Mouse (Mus musculus) MEL (cell line): ENCODE results near the gene 4930507D05Rik. TPM values are rescaled to one million over a fixed set of nuclear protein-coding genes. Genes with fewer than 3 reads are reported as not detected.

Experiments
- DNase-seq: peaks from one replicate; pipeline ENCODE4 v3.0.0; 2011; ENCODE audit warnings: low read depth, low spot score
- H3K27ac ChIP-seq: 2 replicates; pipeline ENCODE4 v1.5.1; 2012; ENCODE audit warnings: low read depth, mild to moderate bottlenecking, control low read depth, low read length, moderate library complexity; ENCODE audit not compliant: control insufficient read depth
- H3K27me3 ChIP-seq, 2 experiments: fragments of 150-350 bp in 1 of 2; sonication (generic) in 1 of 2; 2 replicates each; pipeline ENCODE4 v1.6.1; 2012; ENCODE audit warnings: low read length in 2 of 2, mild to moderate bottlenecking in 2 of 2, improper control_type of control experiment in 1 of 2, moderate library complexity in 1 of 2; ENCODE audit not compliant: insufficient read depth in 2 of 2, control insufficient read depth in 1 of 2
- H3K36me3 ChIP-seq, 2 experiments: 2 replicates each; pipeline ENCODE4 v1.6.1; 2012 to 2014; ENCODE audit warnings: low read length in 2 of 2, improper control_type of control experiment in 1 of 2, inconsistent platforms in 1 of 2, mild to moderate bottlenecking in 1 of 2; ENCODE audit not compliant: insufficient read depth in 2 of 2, control insufficient read depth in 1 of 2
- H3K4me1 ChIP-seq, 2 experiments: fragments of 150-350 bp in 1 of 2; sonication (generic) in 1 of 2; 2 replicates each; pipeline ENCODE4 v1.6.1; 2012; ENCODE audit warnings: low read length in 2 of 2, improper control_type of control experiment in 1 of 2, mild to moderate bottlenecking in 1 of 2; ENCODE audit not compliant: insufficient read depth in 2 of 2, control insufficient read depth in 1 of 2
- H3K4me3 ChIP-seq, 2 experiments: fragments of 150-350 bp in 1 of 2; sonication (generic) in 1 of 2; 2 replicates each; pipeline ENCODE4 v1.5.1; 2012; ENCODE audit warnings: low read depth in 2 of 2, low read length in 2 of 2, mild to moderate bottlenecking in 2 of 2, moderate library complexity in 2 of 2, control low read depth in 1 of 2, improper control_type of control experiment in 1 of 2; ENCODE audit not compliant: control insufficient read depth in 1 of 2, insufficient read depth in 1 of 2
- H3K79me2 ChIP-seq: 2 replicates; pipeline ENCODE4 v1.6.1; 2012; ENCODE audit warnings: mild to moderate bottlenecking, low read length, moderate library complexity; ENCODE audit not compliant: control insufficient read depth, poor library complexity, insufficient read depth
- H3K9ac ChIP-seq: 2 replicates; pipeline ENCODE4 v1.6.1; 2012; ENCODE audit warnings: low read depth, mild to moderate bottlenecking, control low read depth, low read length, moderate library complexity; ENCODE audit not compliant: control insufficient read depth, poor library complexity, severe bottlenecking
- H3K9me3 ChIP-seq: fragments of 150-350 bp; sonication (generic); replicated peaks from 2 replicates; pipeline ENCODE4 v1.6.1; 2012; ENCODE audit warnings: mild to moderate bottlenecking, low read length, improper control_type of control experiment, moderate library complexity; ENCODE audit not compliant: insufficient read depth
- BHLHE40 ChIP-seq: IDR thresholded peaks from 2 replicates; pipeline ENCODE4 v1.6.1; 2012; ENCODE audit warnings: low read depth, mild to moderate bottlenecking, inconsistent platforms, low read length, improper control_type of control experiment, borderline replicate concordance
- CHD1 ChIP-seq: IDR thresholded peaks from 2 replicates; pipeline ENCODE4 v1.6.1; 2012; ENCODE audit warnings: low read depth, mild to moderate bottlenecking, inconsistent platforms, low read length, improper control_type of control experiment
- CHD2 ChIP-seq: IDR thresholded peaks from 2 replicates; pipeline ENCODE4 v1.6.1; 2011; ENCODE audit warnings: low read length, improper control_type of control experiment
- CTCF ChIP-seq, 3 experiments: IDR thresholded peaks in 2 of 3; conservative IDR thresholded peaks in 1 of 3; 2 replicates each; pipeline ENCODE4 v1.5.1; 2011 to 2012; ENCODE audit warnings: low read length in 3 of 3, low read depth in 2 of 3, mild to moderate bottlenecking in 2 of 3, improper control_type of control experiment in 1 of 3, inconsistent platforms in 1 of 3, mixed read lengths in 1 of 3, moderate library complexity in 1 of 3; ENCODE audit not compliant: control insufficient read depth in 1 of 3, insufficient read depth in 1 of 3, poor library complexity in 1 of 3, severe bottlenecking in 1 of 3
- E2F4 ChIP-seq: IDR thresholded peaks from 2 replicates; pipeline ENCODE4 v1.6.1; 2011; ENCODE audit warnings: low read depth, low read length, improper control_type of control experiment, borderline replicate concordance
- ELF1 ChIP-seq: IDR thresholded peaks from 2 replicates; pipeline ENCODE4 v1.6.1; 2014; ENCODE audit warnings: low read depth, mild to moderate bottlenecking, inconsistent platforms, low read length, improper control_type of control experiment, moderate library complexity
- EP300 ChIP-seq, 2 experiments: IDR thresholded peaks; 2 replicates each; pipeline ENCODE4 v1.6.1; 2011; ENCODE audit warnings: improper control_type of control experiment in 2 of 2, low read length in 2 of 2, low read depth in 1 of 2, mild to moderate bottlenecking in 1 of 2
- ETS1 ChIP-seq: IDR thresholded peaks from 2 replicates; pipeline ENCODE4 v1.6.1; 2012; ENCODE audit warnings: low read depth, mild to moderate bottlenecking, inconsistent platforms, low read length, improper control_type of control experiment, moderate library complexity
- GABPA ChIP-seq: IDR thresholded peaks from 2 replicates; pipeline ENCODE4 v1.6.1; 2012; ENCODE audit warnings: low read depth, mild to moderate bottlenecking, inconsistent platforms, low read length, improper control_type of control experiment, moderate library complexity
- GATA1 ChIP-seq: IDR thresholded peaks from 2 replicates; pipeline ENCODE4 v1.6.1; 2011; ENCODE audit warnings: low read depth, low read length, improper control_type of control experiment
- HCFC1 ChIP-seq: IDR thresholded peaks from 2 replicates; pipeline ENCODE4 v1.6.1; 2012; ENCODE audit warnings: low read depth, mild to moderate bottlenecking, inconsistent platforms, low read length, improper control_type of control experiment, moderate library complexity
- KAT2A ChIP-seq: conservative IDR thresholded peaks from 2 replicates; pipeline ENCODE4 v1.6.1; 2012; ENCODE audit warnings: low read depth, low read length, improper control_type of control experiment, inconsistent platforms
- MAFK ChIP-seq: IDR thresholded peaks from 2 replicates; pipeline ENCODE4 v1.6.1; 2011; ENCODE audit warnings: low read depth, mild to moderate bottlenecking, low read length, improper control_type of control experiment, borderline replicate concordance
- MXI1 ChIP-seq: IDR thresholded peaks from 2 replicates; pipeline ENCODE4 v1.6.1; 2011; ENCODE audit warnings: mild to moderate bottlenecking, low read depth, low read length, improper control_type of control experiment
- MYB ChIP-seq: IDR thresholded peaks from 2 replicates; pipeline ENCODE4 v1.6.1; 2011; ENCODE audit warnings: mild to moderate bottlenecking, low read depth, low read length, improper control_type of control experiment
- MYC ChIP-seq: IDR thresholded peaks from 2 replicates; pipeline ENCODE4 v1.6.1; 2011; ENCODE audit warnings: low read depth, mild to moderate bottlenecking, low read length, improper control_type of control experiment, moderate library complexity
- NELFE ChIP-seq: IDR thresholded peaks from 2 replicates; pipeline ENCODE4 v1.6.1; 2011; ENCODE audit warnings: low read depth, low read length, improper control_type of control experiment
- NRF1 ChIP-seq: IDR thresholded peaks from 2 replicates; pipeline ENCODE4 v1.6.1; 2014; ENCODE audit warnings: low read depth, mild to moderate bottlenecking, inconsistent platforms, low read length, improper control_type of control experiment, moderate library complexity; ENCODE audit not compliant: poor library complexity, insufficient read depth, severe bottlenecking
- POLR2A ChIP-seq, 2 experiments: IDR thresholded peaks; 2 replicates each; pipeline ENCODE4 v1.6.1; 2011 to 2012; ENCODE audit warnings: low read length in 2 of 2, mild to moderate bottlenecking in 2 of 2, control low read depth in 1 of 2, improper control_type of control experiment in 1 of 2, low read depth in 1 of 2, moderate library complexity in 1 of 2; ENCODE audit not compliant: control insufficient read depth in 1 of 2, insufficient read depth in 1 of 2, poor library complexity in 1 of 2
- POLR2AphosphoS2 ChIP-seq: IDR thresholded peaks from 2 replicates; pipeline ENCODE4 v1.6.1; 2011; ENCODE audit warnings: low read length, improper control_type of control experiment
- POLR2AphosphoS5 ChIP-seq: IDR thresholded peaks from 2 replicates; pipeline ENCODE4 v1.6.1; 2012; ENCODE audit warnings: low read depth, borderline replicate concordance, mild to moderate bottlenecking, inconsistent platforms, low read length, moderate library complexity, mixed read lengths
- RAD21 ChIP-seq: IDR thresholded peaks from 2 replicates; pipeline ENCODE4 v1.6.1; 2011; ENCODE audit warnings: mild to moderate bottlenecking, low read depth, low read length, improper control_type of control experiment
- RCOR1 ChIP-seq: IDR thresholded peaks from 2 replicates; pipeline ENCODE4 v1.6.1; 2012; ENCODE audit warnings: low read depth, mild to moderate bottlenecking, inconsistent platforms, low read length, improper control_type of control experiment
- SIN3A ChIP-seq: IDR thresholded peaks from 2 replicates; pipeline ENCODE4 v1.6.1; 2012; ENCODE audit warnings: low read length, improper control_type of control experiment, inconsistent platforms
- SMC3 ChIP-seq: IDR thresholded peaks from 2 replicates; pipeline ENCODE4 v1.6.1; 2011; ENCODE audit warnings: low read depth, low read length, improper control_type of control experiment
- TAL1 ChIP-seq: IDR thresholded peaks from 2 replicates; pipeline ENCODE4 v1.6.1; 2012; ENCODE audit warnings: mild to moderate bottlenecking, inconsistent platforms, low read length, moderate library complexity, mixed read lengths
- TBP ChIP-seq: IDR thresholded peaks from 2 replicates; pipeline ENCODE4 v1.8.0; 2011; ENCODE audit warnings: low read depth, low read length, improper control_type of control experiment
- TCF12 ChIP-seq: IDR thresholded peaks from 2 replicates; pipeline ENCODE4 v1.6.1; 2014; ENCODE audit warnings: low read depth, mild to moderate bottlenecking, inconsistent platforms, low read length, improper control_type of control experiment, moderate library complexity
- UBTF ChIP-seq: IDR thresholded peaks from 2 replicates; pipeline ENCODE4 v1.6.1; 2012; ENCODE audit warnings: low read depth, mild to moderate bottlenecking, inconsistent platforms, low read length, improper control_type of control experiment, moderate library complexity, borderline replicate concordance; ENCODE audit not compliant: insufficient read depth
- USF1 ChIP-seq: IDR thresholded peaks from 2 replicates; pipeline ENCODE4 v1.6.1; 2014; ENCODE audit warnings: low read depth, mild to moderate bottlenecking, inconsistent platforms, low read length, improper control_type of control experiment, moderate library complexity
- ZKSCAN1 ChIP-seq: IDR thresholded peaks from 2 replicates; pipeline ENCODE4 v1.6.1; 2012; ENCODE audit warnings: low read depth, mild to moderate bottlenecking, inconsistent platforms, low read length, improper control_type of control experiment, moderate library complexity
- ZMIZ1 ChIP-seq: IDR thresholded peaks from 2 replicates; pipeline ENCODE4 v1.6.1; 2012; ENCODE audit warnings: low read depth, mild to moderate bottlenecking, inconsistent platforms, low read length, improper control_type of control experiment, moderate library complexity
- ZNF384 ChIP-seq: IDR thresholded peaks from 2 replicates; pipeline ENCODE4 v1.6.1; 2012; ENCODE audit warnings: low read depth, mild to moderate bottlenecking, inconsistent platforms, low read length, improper control_type of control experiment
- polyA plus RNA-seq, 2 experiments: library from polyadenylated mRNA; stranded (reverse) in 1 of 2; unstranded in 1 of 2; fragments of >175 nt in 1 of 2; fragments of >200 nt in 1 of 2; gene quantifications; 2 replicates each; pipeline versions ENCODE4 v1.2.1 to v1.2.4; 2012; ENCODE audit warnings: low replicate concordance in 2 of 2, low read depth in 1 of 2; ENCODE audit not compliant: insufficient read length in 2 of 2, insufficient read depth in 1 of 2, missing spikeins in 1 of 2
- total RNA-seq: library from RNA; depleted of rRNA; stranded (reverse); fragments of 300-350 nt; gene quantifications from 2 replicates; pipeline ENCODE4 v1.2.3, GENCODE M21; 2012

4930507D05Rik gene
- total and polyA plus RNA-seq, 3 experiments, result 0.33 to 0.58 TPM; not detected in 1

DNA sequence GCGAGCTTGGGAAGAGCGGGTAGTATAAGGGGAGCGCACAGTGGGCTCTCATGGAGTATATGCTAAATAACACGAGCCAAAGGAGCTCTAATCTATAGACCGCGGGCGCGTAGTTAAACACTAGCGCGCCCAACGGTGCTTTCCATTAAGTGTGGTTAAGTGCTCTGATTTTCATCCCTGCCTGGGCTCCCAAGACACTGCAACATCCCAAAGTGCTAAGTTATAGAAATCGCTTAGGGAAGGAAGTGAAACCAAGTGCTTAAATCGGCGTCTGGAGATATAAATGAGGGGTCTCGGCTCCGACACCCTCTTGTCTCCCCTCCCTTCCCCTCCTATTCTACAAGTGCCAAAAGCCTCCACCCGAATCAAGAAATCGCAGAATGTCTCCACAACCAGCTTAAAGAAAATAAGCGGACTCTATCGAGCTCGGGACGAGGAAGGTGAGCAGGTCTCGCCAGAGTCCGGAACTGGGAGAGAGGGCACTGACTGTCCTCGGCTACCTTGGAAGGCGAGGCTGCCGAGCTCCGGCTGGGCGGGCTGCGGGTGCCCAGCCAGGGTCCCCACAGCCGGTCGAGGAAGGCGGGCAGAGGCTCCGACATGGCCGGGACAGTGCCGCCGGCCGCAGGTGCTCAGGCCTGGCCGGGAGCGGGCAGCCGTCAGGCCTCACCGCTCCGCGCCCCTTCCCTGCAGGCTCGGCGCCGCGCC is 36.7 kb downstream of the 4930507D05Rik start:
- peak; percentile 81 for DNase-seq
- H3K36me3 ChIP-seq, result peaks cover 0 to 27% of the 10 kb centered on the region in 2 experiments; a peak in 2 of 4 replicates
- no peaks in the 10 kb centered on the region for H3K27me3 ChIP-seq
- peak overlapping the region; percentile 74 for H3K9ac ChIP-seq
- peaks cover 3 to 13% of the 10 kb centered on the region in 2 experiments; a peak in 2 of 4 replicates for H3K4me1 ChIP-seq
- no peaks in the 10 kb centered on the region for H3K9me3 ChIP-seq
- peak overlapping the region; percentile 81 for H3K27ac ChIP-seq
- peak overlapping the region; percentile 94 to 95 for H3K4me3 ChIP-seq
- TF ChIP-seq POLR2AphosphoS2 (0 out of 2 replicates have a peak, but pooled peaks have one; percentile 4), BHLHE40 (no peak), NELFE (no peak; the same call in 1 of the 2 replicates), E2F4 (no peak), ELF1 (no peak), MXI1 (no peak; the same call in 1 of the 2 replicates), TCF12 (no peak), ZKSCAN1 (no peak), RAD21 (no peak), CHD2 (no peak), ZMIZ1 (no peak), CTCF (IDR thresholded peaks at IDR 0.05 in 2 of 3, conservative IDR thresholded peaks at IDR 0.05 in 1 of 3; ENCODE audit: control insufficient read depth in 1 of 3, insufficient read depth in 1 of 3, low read depth in 2 of 3, low read length in 3 of 3, poor library complexity in 1 of 3, severe bottlenecking in 1 of 3) (no peak), EP300 (IDR thresholded peaks at IDR 0.05; ENCODE audit: low read depth in 1 of 2, low read length in 2 of 2) (no peak), TAL1 (no peak), TBP (no peak), POLR2AphosphoS5 (no peak), ZNF384 (no peak), RCOR1 (no peak), NRF1 (no peak), KAT2A (no peak), SMC3 (no peak), SIN3A (peak; percentile 38), MYB (no peak), UBTF (0 out of 2 replicates have a peak, but pooled peaks have one; percentile 51), CHD1 (no peak), HCFC1 (0 out of 2 replicates have a peak, but pooled peaks have one; percentile 38), MYC (no peak), GABPA (no peak), POLR2A (IDR thresholded peaks at IDR 0.05; ENCODE audit: control insufficient read depth in 1 of 2, insufficient read depth in 1 of 2, low read depth in 1 of 2, low read length in 2 of 2, poor library complexity in 1 of 2) (no peak), USF1 (peak; percentile 6; the same call in 1 of the 2 replicates), MAFK (no peak), ETS1 (no peak), GATA1 (peak; percentile 9; the same call in 1 of the 2 replicates)
- peaks cover 46% of the 10 kb centered on the region for H3K79me2 ChIP-seq
